Mouse (Mus musculus) thymus, adult 2 months (tissue): Measurements from ENCODE around the gene Papss2.

Source experiments
- CTCF ChIP-seq: fragments of 200-500 bp; IDR thresholded peaks from 2 replicates; pipeline ENCODE4 v1.5.1; 2012; ENCODE audit warnings: mild to moderate bottlenecking, control low read depth, low read length, moderate library complexity, borderline replicate concordance; ENCODE audit not compliant: control insufficient read depth, poor library complexity, insufficient read depth; ENCODE audit errors: extremely low read depth
- POLR2A ChIP-seq: fragments of 200-500 bp; IDR thresholded peaks from 2 replicates; pipeline ENCODE4 v1.6.1; 2012; ENCODE audit warnings: mild to moderate bottlenecking, low read length, control low read depth, moderate library complexity; ENCODE audit not compliant: control insufficient read depth, poor library complexity, insufficient read depth; ENCODE audit errors: extremely low read depth

- TF ChIP-seq POLR2A (no peak), CTCF (no peak)
Observed at GRCm38 (mm10) chr19:32696674-32697073, 101.1 kb downstream of the Papss2 start.
